Mouse (Mus musculus) adrenal gland, adult 2 months (tissue): Measurements from ENCODE around the gene Nr5a2. TPM values are rescaled to one million over a fixed set of nuclear protein-coding genes. Genes with fewer than 3 reads are reported as not detected.

Experiments used
- DNase-seq: peaks from one replicate; pipeline ENCODE4 v3.0.0; 2021
- polyA plus RNA-seq: library from polyadenylated mRNA; depleted of rRNA; stranded (reverse); fragments of >200 nt; gene quantifications from 2 replicates; pipeline ENCODE4 v1.2.3, GENCODE M21; 2012
- total RNA-seq, 2 experiments: library from RNA; stranded (reverse); gene quantifications; 2 replicates each; pipeline ENCODE4 v1.2.3; 2021

Nr5a2 gene
- total and polyA plus RNA-seq, 3 experiments, result 1.2 to 1.7 (median 1.3) TPM

DNA sequence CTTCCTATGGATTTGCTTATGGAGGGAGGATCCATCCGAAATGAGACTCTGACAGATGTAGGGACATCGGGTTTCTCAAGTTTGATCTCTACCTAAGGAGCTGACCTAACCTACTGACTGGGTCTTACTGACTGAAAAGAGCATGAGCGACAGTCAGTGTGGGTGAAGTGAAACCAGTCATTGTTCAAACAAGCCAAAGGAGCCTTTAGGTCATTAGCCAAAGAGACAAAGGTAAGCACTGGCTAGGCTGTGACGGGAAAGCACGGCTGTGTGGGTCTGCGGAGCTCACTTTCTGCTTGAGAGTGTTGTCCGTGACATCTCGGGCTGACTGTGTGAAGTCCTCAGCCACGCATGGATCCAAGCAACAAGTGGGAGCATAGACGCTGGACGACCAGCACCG, 50.1 kb downstream of the Nr5a2 start:
- no peak for DNase-seq

DNA sequence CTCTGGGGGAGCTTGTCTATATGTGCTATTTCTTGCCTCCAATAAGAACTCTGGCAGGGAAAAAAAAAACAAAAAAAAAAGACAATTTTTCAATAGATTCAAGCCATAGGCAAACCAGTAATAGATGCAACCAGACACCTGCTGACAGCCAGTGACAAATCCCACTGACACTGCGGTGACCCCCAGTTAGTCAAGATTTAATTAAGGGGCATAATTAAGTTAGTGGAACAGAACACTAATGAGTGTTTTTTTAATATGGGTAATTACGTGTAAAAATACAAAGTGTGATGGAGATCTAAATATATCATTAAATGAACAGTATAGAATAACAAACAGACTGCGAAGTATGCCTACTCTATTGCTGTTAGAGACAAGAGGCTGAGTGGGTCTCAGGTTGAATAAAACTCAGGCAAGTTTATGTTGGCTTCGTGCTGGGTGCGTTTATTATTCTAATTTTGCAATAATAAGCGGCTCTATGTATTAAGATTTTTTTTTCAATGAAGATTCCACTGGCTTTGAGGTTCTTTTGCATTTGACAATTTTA, 50.7 kb downstream of the Nr5a2 start:
- DNase-seq, result no peak

DNA sequence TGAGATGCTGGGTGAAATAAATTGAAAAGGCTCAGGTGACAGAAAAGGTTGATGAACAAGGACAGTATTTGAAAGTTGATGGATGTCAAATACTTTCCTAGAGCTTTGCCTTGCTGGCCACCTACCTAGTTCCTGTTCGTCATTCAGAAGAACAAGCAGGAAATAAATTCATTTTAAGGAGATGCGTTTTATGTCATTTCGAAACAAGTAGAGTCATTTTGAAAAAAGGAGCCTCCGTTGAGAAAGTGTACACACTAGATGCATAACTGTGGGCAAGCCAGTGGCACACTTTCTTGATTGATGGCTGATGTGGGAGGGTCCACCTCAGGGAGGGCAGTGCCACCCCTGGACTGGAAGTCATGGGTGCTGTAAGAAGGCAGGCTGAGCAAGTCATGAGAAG, 62.1 kb downstream of the Nr5a2 start:
- no peak for DNase-seq

DNA sequence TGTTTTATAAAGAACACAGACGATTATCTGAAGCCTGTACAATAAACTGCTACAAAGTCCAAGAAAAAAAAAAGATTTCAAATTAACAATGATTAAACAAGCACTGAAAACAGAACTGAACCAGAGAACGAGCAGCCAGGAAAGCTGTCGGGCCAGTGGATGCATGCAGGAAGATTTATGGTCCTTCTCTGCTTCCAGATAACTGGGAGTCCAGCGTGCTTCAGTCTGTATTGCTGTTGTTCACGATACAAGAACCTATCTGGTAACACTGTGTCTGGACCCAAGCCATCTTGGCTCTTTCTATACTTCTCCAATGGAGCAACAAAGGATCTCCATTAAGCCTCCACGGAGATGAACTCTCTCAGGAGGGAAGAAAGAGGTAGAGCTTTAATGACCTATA, 63.9 kb downstream of the Nr5a2 start:
- no peak for DNase-seq

DNA sequence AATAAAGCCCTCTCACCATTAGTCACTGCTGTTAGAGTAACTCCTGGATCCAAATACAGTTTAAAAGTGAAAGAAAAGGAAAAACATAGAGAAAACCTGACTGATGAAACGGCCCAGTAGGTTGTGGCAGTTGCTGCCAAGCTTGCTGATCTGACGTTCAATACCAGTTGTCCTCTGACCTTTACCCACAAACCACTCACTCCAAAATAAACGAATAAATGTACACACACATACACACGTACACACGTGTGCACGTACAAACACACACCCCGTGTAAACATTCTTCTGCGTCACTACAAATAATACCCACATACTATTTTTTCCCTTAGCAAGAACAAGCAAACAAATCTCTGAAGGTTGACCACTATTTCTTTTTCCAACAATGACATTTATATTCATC, 64.4 kb downstream of the Nr5a2 start:
- DNase-seq, result no peak

DNA sequence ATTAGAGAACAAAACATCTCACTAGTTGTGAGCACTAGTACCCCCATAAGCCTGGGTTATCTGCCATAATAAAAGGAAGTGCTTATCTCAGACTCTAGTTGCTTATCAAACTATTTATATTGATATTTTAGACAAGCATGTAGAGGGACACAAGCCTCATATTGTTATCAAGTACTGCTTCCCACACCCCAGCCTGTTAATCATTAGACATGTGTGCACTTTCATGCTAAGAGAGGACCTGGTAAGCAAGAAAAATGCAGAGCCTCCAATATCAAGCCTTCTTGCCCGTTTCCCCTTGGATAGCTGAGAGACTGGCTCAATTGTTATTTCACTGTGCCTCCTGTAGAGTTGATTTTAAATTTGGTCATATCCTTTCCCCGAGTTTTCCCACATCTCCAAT, 65.5 kb downstream of the Nr5a2 start:
- no peak for DNase-seq

DNA sequence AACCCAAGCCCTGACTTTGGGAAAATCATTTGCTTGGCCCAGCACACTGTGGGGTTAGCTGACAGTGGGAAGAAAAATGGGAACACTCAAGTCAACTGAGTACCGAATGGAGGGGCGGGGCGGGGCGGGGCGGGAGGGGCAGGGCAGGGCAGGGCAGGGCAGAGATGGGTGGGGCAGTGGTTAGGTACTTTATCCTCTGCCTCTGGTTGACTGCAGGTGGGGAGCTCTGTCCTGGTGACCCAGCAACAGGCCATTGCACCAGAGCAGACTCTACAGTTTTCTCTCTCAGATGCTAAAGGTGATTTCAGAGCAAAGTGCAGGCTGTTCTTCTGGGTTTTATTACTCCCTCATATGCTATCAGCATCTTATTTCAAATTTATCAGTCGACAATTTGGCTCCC, 67.1 kb downstream of the Nr5a2 start:
- DNase-seq, result no peak

DNA sequence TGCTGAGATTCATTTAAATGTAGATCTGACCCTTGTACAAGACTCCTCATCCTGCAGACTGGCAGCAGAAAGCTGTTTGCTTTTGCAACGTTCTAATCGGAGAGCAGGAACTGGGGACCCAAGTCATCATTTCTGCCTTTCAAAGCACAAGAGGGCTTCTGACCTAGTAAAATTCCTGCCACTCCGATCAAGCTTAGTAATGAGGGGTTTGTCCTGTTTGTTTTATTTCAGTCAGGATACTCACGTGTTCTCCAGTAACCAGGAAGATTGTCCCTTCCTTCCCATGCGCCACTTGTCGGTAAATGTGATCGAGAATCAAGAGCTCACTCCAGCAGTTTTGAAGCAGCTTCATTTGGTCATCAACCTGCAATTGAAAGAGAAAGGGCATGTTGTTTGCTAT, 69.8 kb downstream of the Nr5a2 start:
- no peak for DNase-seq

DNA sequence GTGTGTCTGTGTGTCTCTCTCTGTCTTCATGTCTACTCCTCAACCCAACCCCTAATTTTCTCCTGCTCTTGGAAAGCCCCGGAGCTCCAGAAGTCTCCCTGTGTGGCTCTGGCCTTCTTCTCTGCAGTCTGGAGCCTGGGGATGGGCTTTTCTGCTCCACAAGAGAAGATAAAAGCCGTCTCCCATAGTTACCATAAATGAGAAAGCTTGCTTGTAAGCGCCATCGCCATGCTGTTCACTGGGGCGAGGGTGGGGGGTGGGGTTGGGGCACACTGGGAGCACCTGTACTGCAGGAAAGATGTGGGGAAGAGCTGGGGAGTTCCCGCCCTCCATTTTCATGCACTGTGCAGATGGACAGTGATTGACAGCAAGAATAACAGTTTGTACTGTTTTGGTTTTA, 71.5 kb downstream of the Nr5a2 start:
- DNase-seq, result no peak

DNA sequence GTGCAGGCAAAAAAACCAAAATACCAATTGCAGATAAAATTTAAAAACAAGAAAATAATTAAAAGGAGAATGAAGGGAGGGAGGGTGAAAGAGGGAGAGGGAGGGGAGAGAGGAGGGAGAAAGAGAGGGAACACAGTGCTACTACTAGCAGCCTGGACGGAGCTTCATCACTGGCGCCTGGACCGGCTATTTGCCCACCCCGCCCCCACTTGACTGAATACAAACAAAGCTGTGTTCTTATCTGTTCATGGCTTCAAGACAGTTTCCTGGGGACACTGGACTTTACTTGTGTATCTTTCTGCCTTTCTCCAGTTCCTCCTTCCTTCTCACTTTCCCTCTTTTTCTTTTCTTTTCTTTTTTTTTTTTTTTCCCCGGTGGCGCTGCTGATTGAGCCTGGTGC, 73.6 kb downstream of the Nr5a2 start:
- no peak for DNase-seq

DNA sequence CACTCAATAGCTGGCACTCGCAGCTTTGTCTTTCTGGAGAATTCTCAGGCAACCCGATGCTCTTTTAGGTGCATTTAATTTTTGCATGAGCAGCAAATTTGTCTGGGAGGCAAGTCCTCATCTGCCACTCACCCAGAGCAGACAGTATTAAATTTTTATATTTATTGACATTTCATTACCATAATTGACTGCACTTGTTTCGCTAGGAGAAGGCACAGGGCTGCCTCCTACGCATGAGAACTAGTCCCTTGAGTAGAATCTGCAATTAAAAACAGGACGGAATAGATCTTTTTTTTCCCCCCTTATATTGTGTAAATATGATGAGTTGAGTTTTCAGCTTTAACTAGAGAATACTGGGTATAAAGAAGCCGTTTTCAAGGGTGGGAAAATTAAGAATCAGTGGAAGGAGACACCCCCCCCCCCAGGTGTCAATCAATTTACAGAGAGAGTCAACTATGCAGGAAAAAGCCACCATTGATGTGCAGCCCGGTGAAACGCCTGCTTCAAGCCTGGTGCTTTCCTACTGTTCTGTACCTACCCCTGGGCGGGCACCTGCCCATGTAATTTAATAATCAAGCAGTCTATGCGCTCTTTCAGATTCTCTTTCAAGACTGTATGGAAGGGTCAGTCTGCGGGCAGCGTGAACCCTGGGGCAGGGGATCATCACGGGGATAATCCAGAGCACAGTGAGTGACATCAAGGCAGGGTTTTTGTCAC, 76.6 kb downstream of the Nr5a2 start:
- no peak for DNase-seq

DNA sequence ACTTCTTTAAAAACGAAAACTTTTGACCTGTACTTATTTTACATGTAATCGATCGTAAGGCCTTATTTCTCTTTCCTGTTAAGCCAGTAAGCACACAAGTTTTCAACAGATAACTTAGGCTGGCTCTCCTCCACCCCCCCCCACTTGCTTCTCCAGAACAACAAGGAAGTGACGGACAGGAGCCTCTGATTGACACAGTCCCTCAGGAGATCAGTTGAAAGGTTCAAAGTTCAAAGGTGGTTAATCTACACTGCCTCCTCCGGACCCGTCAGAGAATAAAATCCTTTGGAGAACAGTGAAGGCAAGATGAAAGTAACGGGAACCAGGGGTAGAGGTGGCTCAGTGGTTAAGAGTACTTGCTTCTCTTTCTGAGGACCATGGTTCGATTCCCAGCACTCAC, 80.0 kb downstream of the Nr5a2 start:
- no peak for DNase-seq

DNA sequence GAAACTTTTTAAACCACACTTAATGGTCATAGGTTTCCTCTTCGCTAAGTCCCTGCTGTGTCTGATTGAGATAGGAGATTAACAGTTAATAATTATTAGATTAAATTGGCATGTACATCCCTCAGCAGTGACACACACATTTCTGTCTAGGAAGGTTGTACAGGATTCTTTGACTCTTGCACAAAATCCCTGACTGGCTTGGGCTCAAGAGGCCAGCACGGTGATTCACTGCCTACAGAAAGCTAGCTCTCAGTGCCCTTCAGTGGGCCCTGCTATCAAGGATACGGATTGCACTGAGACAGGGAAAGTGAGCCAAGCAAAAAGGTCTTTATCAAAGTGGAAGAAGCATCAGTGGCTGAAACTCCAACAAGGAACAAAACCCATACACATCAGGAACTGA, 85.2 kb downstream of the Nr5a2 start:
- peak; percentile 79 for DNase-seq

DNA sequence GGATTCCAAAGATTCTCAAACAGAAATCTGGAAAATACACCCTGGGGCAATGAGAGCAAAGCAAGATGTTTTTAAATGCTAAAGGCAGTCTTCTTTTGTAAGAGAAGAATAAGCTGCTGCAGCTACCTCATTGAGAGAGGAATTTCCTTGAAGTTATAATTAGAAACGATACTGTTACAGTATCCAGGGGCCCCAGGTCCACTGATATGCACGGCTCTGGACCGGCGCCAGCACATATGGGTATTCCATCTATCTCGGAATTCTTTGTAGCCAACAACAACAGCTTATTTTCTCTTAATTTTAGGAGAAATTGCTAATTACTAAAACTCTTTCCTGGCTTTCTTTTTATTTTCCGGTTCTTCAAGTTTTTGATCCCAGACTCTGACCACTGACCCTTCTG, 91.3 kb downstream of the Nr5a2 start:
- no peak for DNase-seq

DNA sequence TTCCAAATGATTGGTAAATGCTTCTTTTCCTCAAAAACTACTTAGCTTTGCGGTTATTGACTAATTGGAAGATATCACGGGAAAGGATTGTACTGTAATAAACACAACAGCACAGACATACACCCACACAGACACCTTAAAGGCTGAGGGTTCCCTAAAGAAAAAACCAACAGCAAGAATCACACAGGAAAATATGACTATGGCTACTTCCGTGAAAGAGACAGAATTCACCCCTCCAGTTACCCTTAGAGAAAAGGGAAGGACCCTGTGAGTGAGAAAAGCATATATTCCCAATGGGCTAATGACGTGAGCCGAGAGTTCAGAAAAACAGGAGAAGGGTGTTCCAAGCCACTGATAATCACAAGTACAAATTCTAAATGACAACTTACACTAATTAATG, 92.0 kb downstream of the Nr5a2 start:
- DNase-seq, result no peak

DNA sequence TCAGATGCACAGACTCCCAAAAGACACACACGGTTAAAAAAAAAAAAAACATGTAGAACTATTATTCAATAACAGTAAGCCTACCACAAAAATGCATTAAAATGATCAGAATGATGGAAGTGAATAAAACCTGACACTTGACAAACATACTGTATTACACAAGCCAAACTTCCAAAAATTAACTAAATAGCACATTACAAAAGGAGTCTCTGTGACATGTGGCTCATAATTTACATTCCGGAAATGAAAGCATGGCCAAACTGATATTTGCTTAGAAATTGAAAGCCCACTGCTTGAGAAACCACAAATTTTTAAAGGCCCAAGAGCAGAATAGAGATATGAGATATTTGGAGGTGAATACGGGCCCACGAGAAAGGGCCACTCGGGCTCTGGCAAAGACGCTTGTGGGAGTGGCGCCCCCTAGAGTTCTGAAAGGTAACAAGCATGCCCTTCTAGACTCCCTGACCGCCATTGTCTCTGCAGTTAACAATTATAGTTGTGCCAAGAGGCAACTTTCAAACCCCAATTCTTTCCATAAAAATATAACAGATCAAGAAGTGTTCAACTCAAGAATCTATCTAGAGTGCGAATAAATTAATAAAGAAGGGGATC, 93.7 kb downstream of the Nr5a2 start:
- DNase-seq, result no peak

DNA sequence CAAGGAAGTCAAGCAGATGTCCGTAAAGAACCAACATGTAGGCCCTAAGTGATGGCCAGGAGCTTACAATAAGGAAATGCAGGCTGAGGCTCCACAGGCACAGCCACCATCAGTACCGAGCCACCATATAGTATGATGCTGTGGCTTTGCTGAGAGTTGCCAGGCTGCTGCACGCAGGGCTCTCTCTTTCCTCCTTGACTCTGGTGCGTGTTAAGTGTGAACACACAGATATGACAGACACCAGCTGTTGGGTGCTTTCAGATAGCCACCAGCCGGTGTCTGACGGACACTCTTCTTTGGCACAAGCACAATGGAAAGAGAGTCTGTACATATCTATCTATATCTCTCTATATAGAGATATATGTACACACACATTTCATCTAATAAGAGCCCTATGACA, 97.0 kb downstream of the Nr5a2 start:
- DNase-seq, result no peak

DNA sequence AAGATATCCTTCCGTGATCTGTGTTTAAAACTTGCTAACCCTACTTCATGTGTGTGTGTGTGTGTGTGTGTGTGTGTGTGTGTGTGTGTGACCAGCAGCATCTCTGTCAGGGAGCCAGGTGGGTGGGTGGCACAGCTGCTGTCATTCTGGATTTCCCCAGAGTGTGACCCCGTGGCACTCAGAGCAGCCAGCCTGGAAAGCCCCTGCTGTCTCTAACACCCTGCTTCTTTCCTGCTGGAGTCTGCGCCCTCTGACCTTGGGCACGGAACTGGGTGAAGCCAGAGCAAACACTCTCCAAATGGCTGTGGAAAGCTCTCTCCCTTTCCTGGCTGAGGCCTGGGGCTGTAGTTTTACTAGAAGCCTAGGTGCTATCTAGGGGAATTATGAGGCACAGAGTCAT, 100.8 kb downstream of the Nr5a2 start:
- peak; percentile 48 for DNase-seq

DNA sequence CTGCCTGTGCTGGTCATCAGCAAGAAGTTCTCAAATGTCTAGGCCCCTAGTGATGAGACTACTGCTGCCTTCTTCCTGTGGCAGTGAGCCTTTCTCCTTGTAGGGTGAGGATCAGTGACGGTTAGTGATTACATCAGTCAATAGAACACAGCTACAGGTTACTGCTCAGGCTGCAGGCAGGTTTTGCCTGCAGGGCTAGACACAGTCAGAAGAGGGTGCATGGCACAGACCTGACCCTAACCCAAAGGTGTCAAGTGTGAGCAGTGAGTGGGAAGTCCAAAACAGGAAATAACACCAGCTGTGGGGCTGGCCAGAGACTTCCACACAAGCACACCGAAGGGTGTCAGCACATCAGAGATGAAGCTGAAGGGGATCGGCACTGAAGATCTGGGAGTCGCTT, 101.5 kb downstream of the Nr5a2 start:
- DNase-seq, result no peak

DNA sequence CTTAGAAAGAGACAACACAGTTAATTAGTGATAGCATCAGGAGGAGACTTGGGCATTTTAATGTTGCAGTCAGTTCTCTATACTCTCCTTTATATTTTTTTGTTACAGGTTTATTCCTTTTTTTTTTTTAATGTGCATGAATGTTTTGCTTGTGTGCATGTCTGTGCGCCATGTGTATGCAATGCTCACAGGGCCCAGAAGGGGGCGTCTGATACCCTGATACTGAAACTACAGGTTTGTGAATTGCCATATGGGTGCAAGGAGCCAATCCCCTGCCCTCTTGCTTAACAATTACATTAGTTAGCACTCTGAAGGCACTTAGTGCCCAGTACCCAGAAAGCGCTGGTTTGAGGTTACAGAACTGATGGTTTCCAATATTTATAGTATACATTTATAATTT, 104.1 kb downstream of the Nr5a2 start:
- DNase-seq, result no peak

DNA sequence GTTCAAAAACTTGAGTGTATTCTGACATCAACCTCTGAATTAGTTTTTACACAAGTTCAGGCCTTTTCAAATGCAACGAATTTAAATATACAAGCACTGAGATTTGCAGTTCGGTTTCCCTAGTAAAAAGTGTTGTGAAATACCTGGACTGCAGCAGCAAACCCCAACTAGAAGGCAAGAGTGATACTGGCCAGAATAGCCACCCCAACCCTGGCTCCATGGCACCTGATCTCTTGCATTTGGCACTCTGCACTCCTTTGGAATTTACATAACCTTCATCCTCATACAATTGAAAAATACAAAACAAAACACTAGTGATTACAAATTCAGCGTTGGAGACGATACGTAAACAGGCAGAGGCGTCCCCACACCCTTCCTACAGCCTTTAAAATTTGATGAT, 111.5 kb downstream of the Nr5a2 start:
- no peak for DNase-seq

DNA sequence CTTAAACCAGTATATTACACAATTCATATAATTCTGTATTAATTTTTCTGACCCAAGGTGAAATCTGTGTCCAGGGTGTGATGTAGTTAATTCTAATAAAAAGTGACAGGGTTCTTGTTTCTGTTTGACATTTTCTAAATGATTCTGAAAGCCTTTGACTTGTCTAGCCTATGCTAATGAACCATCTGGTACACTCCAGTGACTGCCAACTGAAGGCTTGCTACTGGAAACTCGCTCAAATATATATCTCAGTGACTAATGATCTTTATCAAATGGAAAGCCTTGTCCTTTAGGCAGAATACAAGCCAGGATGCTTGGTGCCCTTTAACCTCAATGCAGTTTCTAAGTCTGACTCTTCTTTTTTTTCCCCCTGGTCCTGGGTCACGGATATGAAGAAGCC, 114.2 kb downstream of the Nr5a2 start:
- DNase-seq, result no peak

DNA sequence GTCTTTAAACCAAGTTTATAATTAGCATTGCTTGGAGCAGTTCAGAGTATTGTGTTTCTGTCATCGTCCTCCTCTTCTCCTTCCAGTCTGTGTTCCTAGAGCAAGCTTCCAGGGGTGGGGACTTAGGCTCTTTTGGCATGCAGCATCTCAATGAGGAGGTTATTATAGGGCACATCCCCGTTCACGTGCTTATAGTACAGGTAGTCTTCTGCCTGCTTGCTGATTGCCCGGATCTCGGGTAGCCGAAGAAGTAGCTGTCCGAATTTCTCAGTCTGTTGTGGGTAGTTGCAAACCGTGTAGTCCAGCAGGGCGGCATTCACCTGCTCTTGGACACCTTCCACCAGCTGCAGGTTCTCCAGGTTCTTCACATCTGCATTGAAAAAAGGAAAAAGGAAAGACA, 114.9 kb downstream of the Nr5a2 start:
- no peak for DNase-seq

DNA sequence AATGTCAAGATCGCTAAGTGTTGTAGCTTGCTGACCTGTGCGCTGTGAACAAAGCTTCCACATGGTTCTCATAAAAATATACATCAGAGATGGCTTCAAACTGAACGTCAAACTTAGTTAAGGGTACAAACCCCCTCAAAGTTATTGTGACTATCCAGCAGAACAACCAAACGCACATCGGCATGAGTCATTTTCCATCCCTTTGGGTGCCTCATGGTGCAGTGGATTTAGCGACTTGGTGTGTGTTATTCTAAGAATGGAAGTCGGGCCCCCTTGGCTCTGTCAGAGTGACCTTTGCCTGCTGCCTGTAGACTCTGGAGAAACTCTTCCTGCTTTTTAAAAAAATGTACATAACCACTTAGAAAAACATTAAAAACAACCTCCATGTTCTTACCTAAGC, 119.7 kb downstream of the Nr5a2 start:
- DNase-seq, result no peak
